Mouse (Mus musculus): ENCODE measurements at regions not wholly inside any gene's neighbourhood (a gene's known extent, or its start where the extent isn't known, plus 50 kb on each side); places are given as distances from the start of the nearest gene placed in this dataset.

GRCm38 (mm10) chr12:97428252-97428651 is 831.0 kb downstream of the Galc start:
- no peak for TF ChIP-seq EP300 (IDR thresholded peaks at IDR 0.05)
- no peak for TF ChIP-seq CTCF (IDR thresholded peaks at IDR 0.05)
